Mouse (Mus musculus) hindbrain, embryonic 16.5 days (tissue): ENCODE measurements around the gene Chst11. TPM values are rescaled to one million over a fixed set of nuclear protein-coding genes. Genes with fewer than 3 reads are reported as not detected.

ENCODE experiments used
- ATAC-seq: fragments of 200-750 bp; cut with Nextera tagmentation; 2 replicates; pipeline ENCODE4 v1.8.0; 2017; ENCODE audit warnings: moderate TSS enrichment, moderate library complexity
- H3K27ac ChIP-seq: fragments of 300-500 bp; sonication (generic); 2 replicates; pipeline ENCODE4 v1.5.1; 2014; ENCODE audit warnings: low read depth, mild to moderate bottlenecking, control low read depth, low read length, moderate library complexity
- H3K27me3 ChIP-seq: fragments of 300-500 bp; sonication (generic); replicated peaks from 2 replicates; pipeline ENCODE4 v1.6.1; 2014; ENCODE audit warnings: low read length; ENCODE audit not compliant: control insufficient read depth, insufficient read depth
- H3K36me3 ChIP-seq: fragments of 300-500 bp; sonication (generic); 2 replicates; pipeline ENCODE4 v1.6.1; 2014; ENCODE audit warnings: mild to moderate bottlenecking, low read length, moderate library complexity, mixed read lengths; ENCODE audit not compliant: control insufficient read depth, insufficient read depth
- H3K4me1 ChIP-seq: fragments of 300-500 bp; sonication (generic); 2 replicates; pipeline ENCODE4 v1.6.1; 2014; ENCODE audit warnings: low read depth, low read length; ENCODE audit not compliant: control insufficient read depth, insufficient read depth
- H3K4me2 ChIP-seq: fragments of 300-500 bp; sonication (generic); 2 replicates; pipeline ENCODE4 v1.6.1; 2014; ENCODE audit warnings: mild to moderate bottlenecking, low read length, control low read depth, moderate library complexity
- H3K4me3 ChIP-seq: fragments of 300-500 bp; sonication (generic); 2 replicates; pipeline ENCODE4 v1.5.1; 2014; ENCODE audit warnings: mild to moderate bottlenecking, low read length, control low read depth, moderate library complexity
- H3K9ac ChIP-seq: fragments of 300-500 bp; sonication (generic); 2 replicates; pipeline ENCODE4 v1.6.1; 2014; ENCODE audit warnings: low read depth, mild to moderate bottlenecking, control low read depth, low read length, moderate library complexity
- H3K9me3 ChIP-seq: fragments of 300-500 bp; sonication (generic); 2 replicates; pipeline ENCODE4 v1.6.1; 2014; ENCODE audit warnings: mild to moderate bottlenecking, low read length, moderate library complexity; ENCODE audit not compliant: control insufficient read depth
- WGBS: fragments of 180-500 bp; shearing (Covaris S2); extraction: QIAGEN DNeasy Blood & Tissue Kit; methylation state at CpG from one replicate; pipeline ENCODE4 v1.1.7; 2014; 5-methylcytosine and 5-hydroxymethylcytosine counted together
- polyA plus RNA-seq: library from polyadenylated mRNA; unstranded; fragments of >200 nt; fragmentation: Nextera tagmentation; extraction: Ambion mirVana; gene quantifications from 2 replicates; pipeline ENCODE4 v1.2.1, GENCODE M21; 2015

Gene Chst11
- polyA plus RNA-seq, 1 experiment from 2014 or later: 3.6 TPM

DNA sequence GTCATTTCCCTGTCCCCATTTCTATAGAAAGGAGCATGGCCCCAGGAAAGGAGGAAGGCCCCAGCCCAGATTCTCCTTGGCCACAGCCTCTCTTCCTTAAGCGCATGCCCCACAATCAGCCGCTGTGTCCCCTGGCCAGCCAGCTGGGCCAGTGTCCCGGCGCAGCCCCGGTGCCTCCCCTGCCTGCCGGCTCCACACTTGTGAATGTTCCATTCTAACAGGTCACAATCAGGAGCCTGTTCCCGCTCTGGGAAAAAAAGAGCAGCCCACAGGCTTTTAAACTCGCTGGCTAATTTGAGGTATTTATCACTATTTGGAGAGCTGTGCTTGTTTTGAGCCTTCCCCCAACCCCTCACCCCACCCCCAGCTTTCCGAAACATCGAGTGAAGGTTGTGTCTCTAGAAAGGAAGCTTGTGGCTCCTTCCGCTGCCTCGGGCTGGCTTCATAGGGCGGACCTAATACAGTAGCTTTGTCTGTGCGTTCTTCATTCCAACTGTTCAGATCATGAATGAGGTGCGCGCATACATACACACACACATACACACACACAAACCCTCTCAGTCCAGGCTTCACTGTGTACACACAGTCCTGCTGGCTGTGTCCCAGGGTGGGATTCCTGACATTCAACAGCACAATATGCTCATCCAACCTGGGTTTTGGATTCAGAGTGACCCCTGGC is 155.1 kb downstream of the Chst11 start:
- no peaks in the 10 kb centered on the region for H3K9me3 ChIP-seq
- no peak overlapping the region for H3K9ac ChIP-seq
- H3K4me2 ChIP-seq: no peak overlapping the region
- ATAC-seq: peak; percentile 76
- no peak overlapping the region for H3K4me3 ChIP-seq
- peaks cover 2% of the 10 kb centered on the region; the same call in 1 of the 2 replicates for H3K4me1 ChIP-seq
- H3K27ac ChIP-seq: 0 out of 2 replicates have a peak overlapping the region, but pooled peaks have one; percentile 14
- H3K27me3 ChIP-seq: no peaks in the 10 kb centered on the region
- no peaks in the 10 kb centered on the region for H3K36me3 ChIP-seq
- WGBS: 61% methylated on average over 16 of the region's 16 CpGs

DNA sequence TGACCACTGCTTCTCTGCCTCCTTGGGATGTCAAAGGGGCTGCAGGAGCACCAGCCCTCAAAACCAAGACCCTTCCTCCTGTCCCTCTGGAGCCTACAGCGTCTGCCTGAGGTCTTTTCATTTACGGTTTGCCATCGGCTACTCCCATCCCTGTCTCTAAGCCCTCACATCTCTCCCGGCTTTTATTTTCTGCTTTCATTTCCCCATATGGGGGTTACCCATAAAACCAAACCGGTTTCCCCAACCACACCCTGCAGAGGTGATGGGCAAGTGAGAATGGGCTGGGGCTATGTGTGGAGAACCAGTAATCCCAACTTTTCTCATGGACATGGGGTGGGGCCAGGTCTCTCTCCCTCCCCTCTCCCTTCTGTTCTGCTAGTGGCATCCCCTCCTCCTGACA is 156.1 kb downstream of the Chst11 start:
- Histone ChIP-seq H3K4me2 (no peak overlapping the region), H3K36me3 (no peaks in the 10 kb centered on the region), H3K9me3 (no peaks in the 10 kb centered on the region), H3K27ac (no peak overlapping the region), H3K4me1 (peaks cover 2% of the 10 kb centered on the region), H3K4me3 (no peak overlapping the region), H3K9ac (no peak overlapping the region), H3K27me3 (no peaks in the 10 kb centered on the region)
- 93% methylated on average over 5 of the region's 5 CpGs for WGBS
- ATAC-seq: no peak

DNA sequence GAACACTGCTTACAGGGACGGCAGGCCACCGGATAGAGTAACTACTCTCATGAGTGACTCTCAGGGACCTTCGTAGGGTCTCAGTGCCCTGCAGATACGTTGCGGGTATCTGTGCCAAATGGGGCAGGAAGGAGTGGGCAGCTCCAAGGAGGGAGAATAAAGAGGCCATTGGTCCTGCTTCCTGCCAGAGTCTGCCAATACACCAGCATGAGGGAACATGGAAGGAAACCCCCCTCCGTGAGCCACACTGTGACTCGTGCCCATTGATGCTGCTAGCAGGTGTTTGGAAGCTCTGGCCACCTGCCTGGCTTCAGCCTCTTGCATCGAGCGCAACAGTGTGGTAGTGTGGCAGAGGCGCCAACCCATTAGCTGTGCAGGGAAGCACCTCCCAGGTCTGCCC is 157.8 kb downstream of the Chst11 start:
- H3K9ac ChIP-seq: no peak overlapping the region
- H3K4me3 ChIP-seq: no peak overlapping the region
- peak; percentile 55 for ATAC-seq
- no peak overlapping the region for H3K27ac ChIP-seq
- 68% methylated on average over 10 of the region's 10 CpGs for WGBS
- H3K4me2 ChIP-seq: no peak overlapping the region
- H3K27me3 ChIP-seq: no peaks in the 10 kb centered on the region
- H3K9me3 ChIP-seq: no peaks in the 10 kb centered on the region
- no peaks in the 10 kb centered on the region for H3K36me3 ChIP-seq
- H3K4me1 ChIP-seq: peaks cover 2% of the 10 kb centered on the region

DNA sequence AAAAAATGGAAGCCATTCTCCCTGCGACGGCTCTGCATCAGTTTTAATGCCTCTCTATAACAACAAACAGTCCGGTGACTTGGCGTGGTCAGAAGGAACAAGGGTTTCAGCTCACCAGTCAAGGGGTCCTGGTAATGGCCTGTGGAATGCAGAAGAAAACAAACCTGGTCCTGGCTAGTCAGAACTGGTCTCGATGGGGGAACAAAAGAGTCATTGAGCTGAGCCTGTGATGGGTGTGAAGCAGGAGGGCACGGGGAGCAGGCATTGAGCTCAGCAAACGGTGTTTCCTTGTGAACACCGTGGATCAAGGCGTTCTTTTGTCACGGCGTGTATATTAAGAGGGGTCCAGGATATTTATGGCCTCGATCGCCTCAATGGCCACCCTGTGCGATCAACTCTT is 160.5 kb downstream of the Chst11 start:
- no peaks in the 10 kb centered on the region for H3K27me3 ChIP-seq
- peaks cover 11% of the 10 kb centered on the region for H3K4me1 ChIP-seq
- H3K9me3 ChIP-seq: no peaks in the 10 kb centered on the region
- H3K36me3 ChIP-seq: no peaks in the 10 kb centered on the region
- 35% methylated on average over 14 of the region's 14 CpGs for WGBS
- no peak overlapping the region for H3K9ac ChIP-seq
- no peak for ATAC-seq
- no peak overlapping the region for H3K27ac ChIP-seq
- no peak overlapping the region for H3K4me3 ChIP-seq
- no peak overlapping the region for H3K4me2 ChIP-seq

DNA sequence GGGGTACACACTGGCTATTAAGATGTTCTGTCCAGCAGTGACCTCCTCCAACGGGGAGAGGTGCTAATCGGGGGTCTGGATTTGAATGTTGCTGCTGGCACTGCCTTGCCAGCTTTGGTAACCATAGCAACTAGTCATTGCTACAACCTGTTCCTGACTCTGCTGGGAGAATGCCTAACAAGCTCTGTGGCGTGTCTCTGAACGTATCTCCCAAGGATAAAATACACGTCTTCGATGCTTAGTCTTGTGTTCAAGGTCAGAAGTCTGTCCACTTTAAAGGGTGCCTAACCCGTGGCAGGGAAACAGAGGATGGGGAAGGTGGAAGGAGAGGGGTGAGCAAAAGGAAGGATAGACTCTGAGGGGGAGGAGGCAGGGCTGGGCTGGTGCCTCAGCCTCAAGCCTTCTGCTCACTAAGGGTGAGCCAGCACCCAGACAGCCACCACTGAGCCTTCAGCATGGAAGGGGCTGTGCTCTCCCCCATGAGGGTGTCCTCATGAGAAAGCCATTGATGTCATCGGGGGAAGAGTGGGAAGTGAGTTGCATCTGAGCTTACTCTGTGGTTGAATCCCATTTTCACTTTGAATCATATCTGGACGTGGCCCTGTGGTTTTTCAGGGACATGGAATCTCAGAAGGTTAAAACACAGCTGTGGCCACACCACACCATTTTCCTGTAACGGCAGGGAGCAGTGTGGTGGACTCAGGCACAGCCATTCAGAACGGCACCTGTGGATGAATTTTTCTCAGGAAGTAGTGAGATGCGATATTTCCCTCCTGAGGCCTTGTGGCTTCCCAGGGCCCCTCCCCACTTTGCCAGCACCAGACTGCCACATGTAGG is 164.3 kb downstream of the Chst11 start:
- H3K27ac ChIP-seq: no peak overlapping the region

DNA sequence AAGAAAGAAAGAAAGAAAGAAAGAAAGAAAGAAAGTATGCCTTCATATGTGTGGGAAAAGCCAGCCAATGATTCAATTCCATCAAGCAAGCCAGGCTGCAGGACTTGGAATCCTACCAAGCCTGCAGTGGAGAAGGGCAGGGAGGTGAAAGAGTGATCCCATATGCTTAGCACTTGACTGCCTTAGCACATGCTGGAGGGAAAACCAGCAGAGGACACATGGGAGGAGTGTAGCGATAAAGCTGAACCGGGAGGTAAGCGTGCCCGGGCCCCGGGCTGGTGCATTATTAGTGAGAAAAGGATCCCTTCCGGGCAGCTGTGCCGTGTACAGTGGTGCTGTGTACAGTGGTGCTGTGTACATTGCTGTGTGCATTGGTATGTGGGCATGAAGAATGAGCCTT is 165.3 kb downstream of the Chst11 start:
- H3K27me3 ChIP-seq: no peaks in the 10 kb centered on the region
- no peak overlapping the region for H3K27ac ChIP-seq
- H3K4me3 ChIP-seq: no peak overlapping the region
- H3K9me3 ChIP-seq: no peaks in the 10 kb centered on the region
- no peak overlapping the region for H3K4me2 ChIP-seq
- peaks cover 17% of the 10 kb centered on the region for H3K4me1 ChIP-seq
- WGBS: 77% methylated on average over 7 of the region's 7 CpGs
- no peak overlapping the region for H3K9ac ChIP-seq
- H3K36me3 ChIP-seq: no peaks in the 10 kb centered on the region
- 0 out of 2 replicates have a peak, but pooled peaks have one; percentile 28 for ATAC-seq

More for the DNA sequence above, 164.3 kb downstream of the Chst11 start:
- H3K9ac ChIP-seq: no peak overlapping the region
- peak; percentile 58 for ATAC-seq
- no peak overlapping the region for H3K4me3 ChIP-seq
- WGBS: 53% methylated on average over 12 of the region's 12 CpGs
- no peak overlapping the region for H3K4me2 ChIP-seq
- no peaks in the 10 kb centered on the region for H3K27me3 ChIP-seq
- H3K4me1 ChIP-seq: peaks cover 17% of the 10 kb centered on the region
- no peaks in the 10 kb centered on the region for H3K36me3 ChIP-seq
- no peaks in the 10 kb centered on the region for H3K9me3 ChIP-seq

DNA sequence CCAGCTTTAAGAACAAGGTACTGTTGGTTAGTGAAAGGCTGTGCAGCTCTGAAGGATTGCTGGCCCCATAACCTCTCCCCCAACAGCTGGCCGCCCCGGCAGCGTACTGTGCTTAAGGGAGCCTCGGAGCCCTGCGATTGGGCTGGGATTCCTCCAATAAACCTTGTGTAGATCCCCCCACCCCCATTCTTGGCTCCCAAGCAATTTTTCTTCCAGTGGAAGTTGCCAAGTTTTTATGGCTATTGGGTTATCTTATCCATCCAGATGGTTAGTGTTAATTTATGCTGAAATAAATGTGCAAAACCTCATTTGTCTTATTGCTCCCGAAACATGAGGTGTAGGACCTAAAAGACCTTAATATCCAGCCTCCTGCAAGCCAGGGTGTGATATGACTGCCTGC is 166.1 kb downstream of the Chst11 start:
- no peak for ATAC-seq
- H3K4me2 ChIP-seq: no peak overlapping the region
- 70% methylated on average over 6 of the region's 6 CpGs for WGBS

DNA sequence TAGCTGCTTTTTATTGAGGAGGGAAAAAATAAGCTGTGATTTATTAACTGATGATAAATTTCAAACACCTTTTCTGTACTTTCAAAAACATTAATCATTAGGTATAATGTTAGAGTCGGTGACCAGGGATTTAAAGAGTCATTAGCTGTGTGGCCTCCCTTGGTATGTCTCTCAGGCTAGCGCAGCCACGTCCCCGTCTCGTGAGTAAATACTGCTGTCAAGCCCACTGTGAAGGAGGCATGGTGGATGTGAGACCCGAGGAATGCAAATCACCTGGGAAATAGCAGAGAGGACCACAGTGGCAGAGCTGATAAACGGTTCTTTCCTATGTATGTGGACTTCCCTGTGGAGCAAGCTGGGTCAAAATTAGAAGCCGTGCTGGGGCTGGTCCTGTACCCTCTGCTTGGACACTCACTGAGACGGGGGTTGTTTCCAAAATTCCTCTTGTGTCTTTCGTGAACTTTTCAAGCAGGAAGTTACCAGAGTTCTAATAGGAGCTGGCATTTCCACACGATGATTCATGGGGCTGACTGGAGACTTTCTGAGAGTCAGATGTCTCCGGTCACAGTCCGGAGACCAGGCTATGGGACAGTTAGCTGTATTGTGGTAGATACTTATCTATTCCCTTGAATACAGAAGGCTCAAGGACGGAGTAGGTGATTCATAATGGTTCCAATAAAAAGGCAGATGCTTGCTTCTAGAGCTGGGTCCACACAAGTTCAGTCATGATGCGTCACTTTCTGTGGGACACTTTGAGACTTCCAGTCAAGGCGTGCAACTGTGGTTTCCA is 166.8 kb downstream of the Chst11 start:
- no peaks in the 10 kb centered on the region for H3K9me3 ChIP-seq
- 57% methylated on average over 16 of the region's 16 CpGs for WGBS
- no peaks in the 10 kb centered on the region for H3K36me3 ChIP-seq
- no peak overlapping the region for H3K9ac ChIP-seq
- no peaks in the 10 kb centered on the region for H3K27me3 ChIP-seq
- no peak for ATAC-seq
- H3K4me2 ChIP-seq: no peak overlapping the region
- H3K4me1 ChIP-seq: peaks cover 17% of the 10 kb centered on the region
- no peak overlapping the region for H3K4me3 ChIP-seq
- H3K27ac ChIP-seq: no peak overlapping the region

More for the DNA sequence above, 166.1 kb downstream of the Chst11 start:
- Histone ChIP-seq H3K4me3 (no peak overlapping the region), H3K9ac (no peak overlapping the region), H3K27me3 (no peaks in the 10 kb centered on the region), H3K9me3 (no peaks in the 10 kb centered on the region), H3K27ac (no peak overlapping the region), H3K36me3 (no peaks in the 10 kb centered on the region), H3K4me1 (peaks cover 17% of the 10 kb centered on the region)

DNA sequence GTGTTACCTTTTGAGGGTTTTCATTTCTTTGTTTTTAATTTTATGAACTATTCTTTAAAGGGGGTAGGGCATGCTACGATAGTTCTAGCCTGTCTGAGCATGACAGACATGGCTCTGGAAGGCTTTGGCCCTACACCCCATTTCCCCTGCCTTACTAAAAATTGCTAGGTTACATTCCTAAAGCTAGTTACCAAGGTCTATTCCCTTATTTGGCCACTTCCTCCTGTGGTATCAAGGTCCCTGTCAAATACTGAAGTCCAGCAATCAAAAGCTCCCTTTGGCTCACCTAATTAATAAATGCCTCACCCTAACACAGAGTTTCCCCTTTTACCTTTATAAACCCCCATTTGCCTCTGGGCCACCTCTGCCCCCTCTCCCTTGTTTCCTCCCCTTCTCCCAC is 167.4 kb downstream of the Chst11 start:
- WGBS: 97% methylated on average over 1 of the region's 1 CpGs
- Histone ChIP-seq H3K4me1 (peaks cover 17% of the 10 kb centered on the region), H3K4me3 (no peak overlapping the region), H3K9me3 (no peaks in the 10 kb centered on the region), H3K27me3 (no peaks in the 10 kb centered on the region), H3K36me3 (no peaks in the 10 kb centered on the region), H3K27ac (no peak overlapping the region), H3K9ac (no peak overlapping the region), H3K4me2 (no peak overlapping the region)
- ATAC-seq: no peak
